ENCODE assay signal across 12 mouse cellular contexts in the genomic region with DNA sequence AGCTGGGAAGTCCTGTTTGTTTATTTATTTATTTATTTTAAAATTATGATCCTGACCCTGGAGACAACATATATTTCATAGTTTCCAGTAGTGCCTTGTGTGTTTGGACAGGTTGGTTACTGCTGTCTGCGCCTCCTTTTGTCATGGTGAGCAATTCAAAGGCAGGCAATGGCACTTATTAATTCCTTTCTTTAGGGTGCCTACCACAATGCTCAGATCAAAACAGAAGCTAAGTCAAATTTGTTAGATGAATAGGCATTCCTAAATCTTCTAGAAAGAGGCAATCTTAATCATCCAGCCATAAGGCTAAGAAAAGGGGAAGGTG.
DNase-seq lines count a peak whose midpoint lies in the region; ATAC-seq lines count a peak whose summit lies in the region.
"Had no signal": no experiment of that assay in that cellular context is flagged by ENCODE, and none has a peak within 500 bp of the region (broad histone marks: within the 10 kb centered on the region; RNA-seq: fewer than 3 reads in every experiment).

No protein-coding gene starts in this region.

- WGBS in forebrain, embryonic 13.5 days: 22% methylated on average over 1 of the region's 1 CpGs
- 67% methylated on average over 1 of the region's 1 CpGs for WGBS in forebrain, embryonic 10.5 days
- WGBS in neural tube, embryonic 11.5 days: 34% methylated on average over 1 of the region's 1 CpGs
- 9% methylated on average over 1 of the region's 1 CpGs for WGBS in midbrain, embryonic 14.5 days

- no peaks in the 10 kb centered on the region for H3K27me3 ChIP-seq in forebrain, embryonic 13.5 days
- no peaks in the 10 kb centered on the region for H3K27me3 ChIP-seq in forebrain, embryonic 10.5 days (ENCODE audit: poor library complexity, severe bottlenecking)
- H3K27me3 ChIP-seq in neural tube, embryonic 11.5 days (ENCODE audit: control insufficient read depth, insufficient read depth, low read length): no peaks in the 10 kb centered on the region
- H3K27me3 ChIP-seq in midbrain, embryonic 14.5 days (ENCODE audit: control insufficient read depth, insufficient read depth, low read length): no peaks in the 10 kb centered on the region

- H3K27ac ChIP-seq in forebrain, embryonic 13.5 days: peak overlapping the region; percentile 74
- H3K27ac ChIP-seq in forebrain, embryonic 10.5 days: no peak overlapping the region
- H3K27ac ChIP-seq in neural tube, embryonic 11.5 days (ENCODE audit: low read depth, low read length): no peak overlapping the region
- H3K27ac ChIP-seq in midbrain, embryonic 14.5 days (replicated peaks; ENCODE audit: low read depth, low read length): peak overlapping the region; percentile 84
- H3K27ac ChIP-seq: macrophage had no signal

- H3K9me3 ChIP-seq in forebrain, embryonic 13.5 days (replicated peaks): peaks cover 7% of the 10 kb centered on the region
- H3K9me3 ChIP-seq in forebrain, embryonic 10.5 days: 0 out of 2 replicates have a peak, but pooled peaks cover 6% of the 10 kb centered on the region
- H3K9me3 ChIP-seq in neural tube, embryonic 11.5 days (ENCODE audit: control insufficient read depth, low read length): no peaks in the 10 kb centered on the region
- H3K9me3 ChIP-seq in midbrain, embryonic 14.5 days (ENCODE audit: control insufficient read depth, low read length): no peaks in the 10 kb centered on the region

- H3K36me3 ChIP-seq in forebrain, embryonic 13.5 days (ENCODE audit: poor library complexity, severe bottlenecking): no peaks in the 10 kb centered on the region
- H3K36me3 ChIP-seq in forebrain, embryonic 10.5 days (replicated peaks): no peaks in the 10 kb centered on the region
- no peaks in the 10 kb centered on the region for H3K36me3 ChIP-seq in neural tube, embryonic 11.5 days (ENCODE audit: control insufficient read depth, insufficient read depth, low read length)
- H3K36me3 ChIP-seq in midbrain, embryonic 14.5 days (ENCODE audit: control insufficient read depth, insufficient read depth, low read length): no peaks in the 10 kb centered on the region

- DNase-seq in forebrain, embryonic 10.5 days (ENCODE audit: extremely low spot score, low spot score): no peak
- no peak for DNase-seq in neural tube, embryonic 11.5 days (ENCODE audit: low spot score)
- DNase-seq in neural tube, embryonic 10.5 days (ENCODE audit: extremely low spot score, low spot score): no peak
- DNase-seq in midbrain, embryonic 14.5 days: no peak
- no peak for DNase-seq in spleen, postnatal 10 days (ENCODE audit: low spot score in 2 of 2)
- DNase-seq in embryo, embryonic 10.5 days (ENCODE audit: low spot score): no peak
- no peak for DNase-seq in lung, postnatal 10 days
- DNase-seq: lung, adult 2 months; spleen, adult 18-20 months had no signal

- peak; percentile 77 for ATAC-seq in forebrain, embryonic 13.5 days
- ATAC-seq in neural tube, embryonic 11.5 days (ENCODE audit: insufficient read depth, low FRiP score, low TSS enrichment): peak; percentile 63; the same call in 1 of the 2 replicates
- peak; percentile 62 for ATAC-seq in midbrain, embryonic 14.5 days (ENCODE audit: low FRiP score, low TSS enrichment)
- ATAC-seq: intestine, embryonic 16.5 days had no signal

- 0 out of 2 replicates have a peak overlapping the region, but pooled peaks have one; percentile 3 for H3K4me3 ChIP-seq in forebrain, embryonic 13.5 days
- H3K4me3 ChIP-seq in forebrain, embryonic 10.5 days: no peak overlapping the region
- no peak overlapping the region for H3K4me3 ChIP-seq in neural tube, embryonic 11.5 days (ENCODE audit: low read depth, low read length)
- H3K4me3 ChIP-seq in midbrain, embryonic 14.5 days (replicated peaks; ENCODE audit: low read depth, low read length): no peak overlapping the region

- no peak overlapping the region for H3K9ac ChIP-seq in forebrain, embryonic 13.5 days
- no peak overlapping the region for H3K9ac ChIP-seq in neural tube, embryonic 11.5 days (ENCODE audit: low read length)
- 0 out of 2 replicates have a peak overlapping the region, but pooled peaks have one; percentile 9 for H3K9ac ChIP-seq in midbrain, embryonic 14.5 days (replicated peaks; ENCODE audit: low read length)

- peaks cover 25% of the 10 kb centered on the region for H3K4me1 ChIP-seq in forebrain, embryonic 13.5 days
- peaks cover 16% of the 10 kb centered on the region for H3K4me1 ChIP-seq in forebrain, embryonic 10.5 days
- no peaks in the 10 kb centered on the region for H3K4me1 ChIP-seq in neural tube, embryonic 11.5 days (ENCODE audit: control insufficient read depth, insufficient read depth, low read length)
- peaks cover 25% of the 10 kb centered on the region for H3K4me1 ChIP-seq in midbrain, embryonic 14.5 days (ENCODE audit: control insufficient read depth, insufficient read depth, low read length)

- peak overlapping the region; percentile 43 for H3K4me2 ChIP-seq in forebrain, embryonic 13.5 days
- no peak overlapping the region for H3K4me2 ChIP-seq in neural tube, embryonic 11.5 days (ENCODE audit: low read depth)
- H3K4me2 ChIP-seq in midbrain, embryonic 14.5 days (ENCODE audit: low read length): peak overlapping the region; percentile 49

Comparison
In these comparisons a context has a peak if more than half of its experiments do, and no peak if none do; other contexts are left out.
1. H3K27ac ChIP-seq: peak in forebrain, embryonic 13.5 days (single experiment) and midbrain, embryonic 14.5 days (single experiment); none in forebrain, embryonic 10.5 days (single experiment) and neural tube, embryonic 11.5 days (single experiment).
2. Peak in every context shown above with its lines, with median percentiles within 50 percentile points of each other: ATAC-seq.